Mouse (Mus musculus) thymus, postnatal 36 days (tissue): ENCODE data around the gene Nfib.

Experiments used
- DNase-seq, 2 experiments: peaks; one replicate each; pipeline ENCODE4 v3.0.0; 2022; ENCODE audit warnings: mixed read lengths in 2 of 2

Gene Nfib

DNA sequence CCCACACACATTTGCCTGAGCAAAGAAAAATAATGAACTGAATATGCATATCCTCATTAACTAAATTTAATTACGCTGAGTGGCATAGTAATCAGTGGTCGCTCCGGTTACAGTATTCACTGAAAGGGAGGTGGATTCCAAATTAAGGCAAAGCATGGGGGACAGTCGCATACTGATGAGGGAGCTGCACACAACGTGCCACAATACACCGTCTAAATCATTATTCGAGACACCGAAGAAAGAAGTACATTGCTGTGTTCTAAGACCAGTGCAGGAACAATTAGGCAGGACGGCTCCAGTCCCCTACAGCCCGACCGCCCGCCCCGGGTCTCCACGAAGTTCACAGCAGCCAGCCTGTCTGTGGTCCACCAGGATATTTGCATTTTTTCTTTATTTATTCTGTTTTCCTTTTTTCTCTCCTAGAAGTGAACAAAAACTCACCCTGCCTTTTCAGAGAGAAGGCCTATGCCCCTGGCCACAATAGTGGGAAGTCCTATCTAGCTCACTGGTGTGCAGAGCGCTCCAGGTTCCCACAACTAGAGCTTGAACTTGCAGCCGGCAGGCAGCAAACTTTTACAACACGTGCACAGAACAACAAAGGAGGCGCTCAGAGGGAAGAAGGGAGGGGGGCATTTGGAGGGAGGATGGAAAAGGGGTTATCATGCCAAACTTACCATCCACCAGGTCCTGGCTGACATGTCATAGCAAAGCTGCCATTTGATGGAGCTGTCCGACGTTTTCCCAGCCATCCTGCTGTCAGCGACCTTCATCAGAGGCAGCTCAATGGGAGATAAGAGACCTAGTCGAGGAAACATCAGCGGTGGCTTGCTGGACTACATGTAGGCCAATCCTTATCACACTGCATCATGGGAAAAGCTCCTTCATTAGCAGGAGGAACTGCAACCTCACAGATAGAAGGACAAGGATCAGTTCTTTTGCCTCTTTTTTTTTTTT lies at the start of gene Nfib:
Gene Nfib (minus strand): TSS at position 910 of the 954 bp plus-strand sequence.
- DNase-seq = no peak

- no peak for DNase-seq
Measured at GRCm38 (mm10) chr4:82735764-82736163, 30.2 kb upstream of the Nfib start.

DNA sequence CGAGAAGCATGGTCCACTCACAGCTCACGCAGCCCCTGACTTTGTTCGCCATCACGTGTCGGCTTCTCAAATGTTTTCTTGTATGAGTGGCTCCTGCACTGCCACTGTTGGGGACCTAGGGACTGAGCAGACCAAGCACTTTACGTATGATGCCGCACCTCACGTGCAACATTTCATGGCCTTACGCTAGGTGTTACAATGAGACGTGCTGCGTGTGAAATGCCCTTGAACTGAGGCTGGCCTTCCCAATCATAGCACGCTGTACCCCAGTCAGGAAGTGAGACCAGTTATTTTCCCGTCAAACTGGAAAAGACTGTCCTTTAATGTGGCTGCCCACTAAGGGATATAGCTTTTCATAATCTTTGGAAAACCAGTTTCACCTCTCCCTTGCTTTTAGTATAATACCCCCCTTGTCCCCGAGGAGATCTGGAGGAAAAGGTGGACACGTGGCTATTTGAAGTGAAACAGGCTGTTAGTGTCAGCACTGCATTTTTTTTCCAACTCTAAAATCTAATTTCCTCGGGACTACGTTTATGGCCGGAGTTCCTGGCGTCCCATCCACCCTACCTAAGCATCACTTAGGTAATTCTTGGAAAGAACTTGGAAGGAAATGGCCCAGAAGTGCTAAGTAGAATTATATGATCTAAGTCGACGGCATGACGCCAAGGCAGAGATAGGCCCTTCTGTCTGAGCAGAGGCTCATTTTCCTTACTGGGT lies 29.4 kb upstream of the Nfib start:
- DNase-seq = no peak

DNA sequence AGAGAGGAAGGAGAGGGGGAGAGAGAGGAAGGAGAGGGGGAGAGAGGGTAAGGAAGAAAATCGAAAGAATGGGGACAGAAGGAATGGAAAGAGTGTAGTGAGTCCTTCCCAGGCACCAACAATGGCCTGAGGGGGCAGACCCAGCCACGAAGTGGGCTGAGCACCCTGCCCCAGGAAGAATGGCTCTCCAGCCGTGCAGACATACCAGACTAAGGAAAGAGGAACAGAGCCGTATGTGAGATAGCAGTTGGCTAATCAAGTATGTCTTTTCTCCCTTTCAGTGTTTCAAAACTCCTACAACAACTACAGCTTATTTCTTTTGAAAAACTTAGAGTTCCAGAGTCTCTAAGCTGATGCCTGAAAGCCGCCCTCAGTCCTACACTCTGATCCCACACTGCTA lies 28.8 kb upstream of the Nfib start:
- no peak for DNase-seq

- no peak for DNase-seq
Measured at GRCm38 (mm10) chr4:82733636-82734035, 28.1 kb upstream of the Nfib start.

DNA sequence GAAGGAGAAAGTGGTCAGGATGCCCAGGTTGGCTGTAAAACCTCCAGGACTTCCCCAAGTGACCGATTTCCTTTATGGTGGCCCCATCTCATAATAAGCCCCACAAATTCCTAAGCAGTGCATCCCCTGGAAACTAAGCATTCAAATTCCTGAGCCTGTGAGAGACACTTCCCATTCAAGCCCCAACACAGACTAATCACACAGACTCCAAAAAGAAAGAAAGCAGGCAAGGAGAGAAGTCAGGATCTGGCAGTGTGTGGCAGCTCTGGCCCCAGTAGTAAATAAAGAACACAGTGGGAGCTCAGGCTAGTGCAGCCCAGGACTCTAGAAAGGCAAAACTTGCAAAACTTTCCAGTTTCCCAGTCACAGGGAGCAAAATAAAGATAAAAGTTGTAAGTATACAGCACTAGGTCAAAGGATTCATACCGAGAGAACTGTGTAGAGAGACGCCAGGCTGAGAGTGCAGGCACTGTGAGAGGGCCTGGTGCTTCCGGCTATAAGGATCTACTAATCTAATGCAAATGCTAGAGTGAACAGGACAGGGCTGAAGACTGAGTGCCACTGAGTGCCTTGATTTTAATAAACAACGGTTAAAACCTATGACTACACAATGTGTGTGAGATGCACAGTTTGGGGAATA lies 24.8 kb upstream of the Nfib start:
- no peak for DNase-seq

- DNase-seq = no peak
Measured at GRCm38 (mm10) chr4:82724058-82724457, 18.5 kb upstream of the Nfib start.

GRCm38 (mm10) chr4:82723048-82723447 lies 17.5 kb upstream of the Nfib start:
- no peak for DNase-seq

GRCm38 (mm10) chr4:82715833-82716232 lies 10.3 kb upstream of the Nfib start:
- DNase-seq = no peak

DNA sequence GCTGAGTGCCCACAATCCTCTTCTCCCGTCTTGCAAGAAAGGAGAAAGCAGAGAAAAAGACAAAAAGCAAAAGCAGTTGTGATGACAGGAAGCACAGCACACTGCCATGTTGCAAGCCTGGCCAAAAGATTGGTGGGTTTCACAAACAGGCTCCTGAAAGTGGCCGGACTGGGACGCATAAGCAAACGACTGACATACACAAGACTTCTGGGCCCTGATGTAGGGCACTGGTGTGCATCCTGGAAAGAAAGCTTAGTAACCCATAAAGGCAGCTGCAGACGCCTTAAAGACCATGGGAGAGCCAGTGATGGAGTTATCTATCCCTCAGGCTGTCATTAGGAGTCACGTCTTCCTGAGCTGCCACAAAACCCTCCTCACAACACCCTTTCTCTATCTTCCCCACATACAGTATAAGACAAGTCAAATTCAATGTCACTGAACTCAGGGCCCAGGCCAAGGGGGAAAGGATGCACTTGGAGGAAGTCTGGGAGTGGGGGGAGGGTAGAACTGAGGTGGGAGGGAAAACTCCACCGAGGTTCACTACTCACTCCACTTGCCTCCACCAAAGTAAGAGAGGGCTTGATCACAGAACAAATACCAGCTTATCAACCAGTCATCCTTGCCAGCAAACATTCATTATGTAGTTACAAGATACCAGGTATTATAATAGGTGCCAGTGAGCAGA lies 6.2 kb upstream of the Nfib start:
- no peak for DNase-seq

GRCm38 (mm10) chr4:82709666-82710065 lies 4.1 kb upstream of the Nfib start:
- no peak for DNase-seq

- DNase-seq = no peak
Measured at GRCm38 (mm10) chr4:82706012-82706411, 462 bp upstream of the Nfib start.

DNA sequence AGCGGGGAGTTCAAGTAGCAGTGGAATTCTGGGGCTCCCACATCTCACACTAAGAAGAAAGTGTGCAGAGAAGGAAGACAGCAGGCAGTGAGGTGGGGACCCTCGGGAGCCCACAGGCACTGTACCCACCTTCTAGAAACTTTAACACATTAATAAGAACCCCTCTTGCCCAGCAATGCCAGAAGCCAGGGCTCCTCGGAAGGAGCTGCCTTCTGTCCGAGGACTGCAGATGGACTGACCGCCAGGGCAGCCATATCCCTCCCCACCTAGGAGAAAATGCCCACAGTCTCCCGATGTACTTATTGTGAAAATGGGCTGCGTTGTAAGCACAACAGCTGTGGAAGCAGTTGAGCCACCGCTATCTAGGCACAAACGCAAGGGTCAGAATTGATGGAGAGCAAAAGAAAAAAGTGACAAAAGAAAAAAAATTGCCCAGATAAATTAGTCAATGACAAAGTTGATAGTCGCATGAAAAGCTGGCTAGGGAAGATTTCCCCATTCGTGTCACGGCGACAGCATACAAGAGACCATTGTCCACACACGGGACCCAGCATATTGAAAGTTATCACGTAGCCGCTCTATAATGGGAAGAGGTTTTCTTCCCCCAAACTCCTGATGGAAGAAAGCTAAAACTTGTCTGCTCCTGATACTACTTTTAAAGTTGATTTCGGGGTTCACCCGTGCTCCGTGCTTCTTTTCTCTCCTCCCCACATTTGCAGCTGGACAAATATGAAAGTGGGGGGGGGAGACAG lies 1.3 kb downstream of the Nfib start:
- no peak for DNase-seq

DNA sequence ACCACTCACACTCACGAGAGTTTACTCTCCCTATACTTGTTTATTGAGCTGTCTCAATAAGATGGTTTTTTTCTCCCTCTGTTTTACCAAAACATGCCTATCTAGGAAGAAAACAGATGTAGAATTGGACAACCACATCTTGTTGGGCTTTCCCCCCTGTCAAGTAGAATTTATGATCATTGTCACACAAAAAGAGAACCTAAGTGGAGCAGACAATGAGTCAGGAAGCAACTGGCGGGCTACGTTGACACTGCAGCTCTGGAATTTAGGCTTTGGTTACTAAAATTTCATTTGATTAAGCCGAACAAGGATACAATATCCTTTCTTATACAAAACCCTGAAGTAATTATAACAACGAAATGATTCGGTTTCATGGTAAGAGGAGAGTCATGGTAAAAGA lies 2.7 kb downstream of the Nfib start:
- no peak for DNase-seq

GRCm38 (mm10) chr4:82699504-82699903 lies 6.0 kb downstream of the Nfib start:
- DNase-seq = no peak

DNA sequence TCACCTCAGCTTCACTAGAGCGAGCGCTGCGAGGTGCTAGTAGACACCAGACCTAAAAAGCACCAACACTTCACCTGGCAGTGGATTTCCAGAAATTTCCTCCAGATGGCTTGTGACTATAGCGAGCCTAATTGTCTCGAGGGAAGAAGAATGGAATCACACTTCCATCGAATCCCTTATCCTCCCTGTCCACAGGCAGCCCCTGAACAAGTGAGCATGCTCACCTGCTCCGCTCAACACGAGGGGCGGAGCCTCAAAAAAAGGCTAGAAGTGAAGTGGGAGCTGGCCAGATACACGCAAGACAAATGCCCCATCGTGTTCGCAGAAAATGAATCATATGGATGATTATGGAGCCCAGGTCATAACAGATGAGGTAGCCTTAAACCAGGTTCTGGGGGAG lies 6.9 kb downstream of the Nfib start:
- no peak for DNase-seq

DNA sequence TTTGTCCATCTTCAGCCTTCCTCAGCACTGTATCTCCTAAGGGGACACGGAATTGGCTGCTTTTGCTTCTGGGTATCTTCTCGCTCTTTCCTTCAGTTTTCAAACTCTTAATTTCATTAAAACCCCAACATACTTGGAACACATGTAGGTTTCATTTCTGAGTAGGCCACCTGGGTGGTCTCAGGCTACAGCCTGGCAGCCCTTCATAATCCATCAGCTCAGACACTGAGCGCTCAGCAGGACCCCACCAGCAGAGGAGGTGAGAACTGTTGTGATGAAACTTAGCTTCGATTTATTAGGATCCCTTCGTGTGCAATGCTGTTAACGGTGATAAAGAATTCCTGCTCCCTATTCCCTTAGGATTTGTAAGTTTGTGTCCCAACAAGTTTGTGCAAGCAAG lies 8.4 kb downstream of the Nfib start:
- DNase-seq = no peak

DNA sequence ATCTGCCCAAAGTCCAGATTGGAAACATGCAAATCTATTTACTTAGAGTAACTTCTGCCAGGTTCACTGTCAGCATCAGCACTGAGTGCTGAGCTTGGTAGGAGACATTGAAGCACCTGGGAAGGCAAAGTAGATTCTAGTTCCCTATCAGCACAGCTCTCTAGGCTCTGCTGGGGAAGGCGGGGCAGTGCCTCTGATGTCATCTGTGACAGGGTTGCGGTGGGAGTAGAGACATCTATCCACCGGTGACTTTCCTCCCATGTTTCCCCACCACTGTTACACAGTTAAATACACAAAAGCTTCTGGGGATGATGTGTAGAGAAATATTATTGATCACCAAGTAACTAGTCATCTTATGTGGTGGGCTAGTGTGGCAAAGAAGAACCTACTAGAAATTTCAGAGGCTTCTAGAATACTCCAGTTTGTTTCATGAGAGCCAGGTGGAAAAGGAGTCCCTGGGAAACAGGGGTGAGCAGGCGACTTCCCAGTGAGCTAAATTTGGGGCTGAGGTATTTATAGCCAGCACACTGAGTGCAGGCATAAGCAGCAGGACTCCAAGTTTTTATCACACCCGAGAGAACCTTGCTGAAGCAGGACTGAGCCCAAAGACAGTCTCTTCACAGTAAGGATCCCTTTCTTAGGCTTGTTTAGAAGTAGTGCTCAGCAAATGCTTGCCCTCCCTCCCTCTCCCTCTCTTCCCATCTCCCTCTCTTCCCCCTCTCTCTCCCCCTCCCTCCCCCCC lies 9.6 kb downstream of the Nfib start:
- DNase-seq = no peak

DNA sequence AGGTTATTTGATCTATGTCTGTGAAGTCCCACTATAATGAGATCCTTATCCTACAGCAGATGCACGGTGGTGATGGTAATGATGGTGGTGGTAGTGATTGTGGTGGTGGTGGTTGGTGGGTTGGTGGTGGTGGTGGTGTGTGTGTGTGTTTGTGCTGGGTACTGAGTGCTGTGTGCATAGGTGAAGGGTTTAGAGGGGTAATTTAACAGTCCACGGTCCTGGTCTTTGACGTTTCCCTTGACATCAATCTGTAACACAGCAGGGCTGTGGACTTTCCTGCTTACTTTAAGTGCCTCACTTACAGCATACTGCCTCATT lies 13.6 kb downstream of the Nfib start:
- no peak for DNase-seq

DNA sequence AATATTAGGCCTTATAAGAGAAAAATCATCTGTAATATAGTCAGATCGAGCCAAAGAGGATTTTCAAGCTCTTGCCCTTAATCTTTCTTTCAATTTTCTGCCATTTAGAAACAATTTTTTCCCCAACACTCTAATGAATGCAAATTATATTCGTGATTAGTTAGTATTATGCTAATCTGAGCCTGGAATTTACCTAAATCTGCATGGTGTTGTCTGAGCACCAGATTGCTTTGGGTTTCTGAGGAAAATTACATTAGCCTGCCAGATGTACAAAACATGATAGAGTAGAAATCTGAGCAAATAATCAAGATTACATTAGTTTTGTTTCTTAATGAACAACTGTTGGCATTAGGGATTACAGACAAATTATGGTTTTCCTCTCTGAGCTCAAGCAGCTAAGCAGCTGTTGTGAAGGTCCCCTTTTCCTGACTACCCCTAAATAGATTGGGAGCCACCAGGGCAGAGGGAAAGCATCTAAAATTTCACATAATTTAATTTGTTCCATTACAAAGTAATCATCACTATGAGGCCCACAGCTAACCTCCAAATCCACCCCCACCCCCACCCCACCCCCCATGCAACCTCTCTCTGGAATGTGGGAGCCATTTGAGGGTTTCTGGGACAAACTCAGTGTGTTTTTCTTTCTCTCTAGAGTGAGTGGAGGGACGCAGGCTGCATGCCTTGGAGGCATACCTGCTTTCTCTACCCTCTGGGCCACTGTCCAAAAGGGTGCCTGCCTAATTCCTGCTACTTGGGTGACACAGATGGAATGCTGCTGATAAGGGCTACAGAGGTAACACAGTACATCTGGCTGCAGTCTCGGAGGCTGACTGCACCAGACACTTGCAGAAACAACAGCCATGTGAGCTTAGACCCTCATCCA lies 14.2 kb downstream of the Nfib start:
- no peak for DNase-seq

GRCm38 (mm10) chr4:82690267-82690666 lies 15.3 kb downstream of the Nfib start:
- no peak for DNase-seq
